8 mouse cellular contexts compared by ENCODE assay signal in the genomic region with DNA sequence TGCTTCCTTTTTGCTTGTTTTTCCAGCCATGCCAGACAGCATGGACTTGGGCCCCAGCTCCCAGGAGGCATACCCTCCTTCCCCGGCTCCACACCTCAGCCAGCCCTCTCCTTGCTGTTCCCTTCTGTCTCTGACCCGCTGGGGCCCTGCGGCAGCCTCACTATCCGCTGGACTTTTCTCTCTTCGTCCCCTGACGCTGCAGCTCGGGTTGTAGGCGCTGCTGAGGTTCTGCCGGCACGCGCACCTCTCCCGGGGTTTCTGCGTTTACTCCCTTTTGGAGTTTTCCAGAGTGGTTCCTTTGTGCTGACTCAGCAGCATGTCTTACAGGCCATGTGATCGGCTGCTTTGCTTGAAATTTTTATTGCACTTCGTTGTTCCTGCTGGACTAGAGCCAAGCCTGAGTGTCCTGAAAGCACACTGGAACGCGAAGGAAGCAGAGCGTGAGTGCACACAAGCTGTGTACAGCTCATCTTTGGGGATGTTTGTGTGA. TPM values are rescaled to one million over a fixed set of nuclear protein-coding genes. Genes with fewer than 3 reads are reported as not detected.
DNase-seq lines count a peak whose midpoint lies in the region; ATAC-seq and TF ChIP-seq lines count a peak whose summit lies in the region.

No protein-coding gene starts in this region.

- H3K9me3 ChIP-seq in MEL (replicated peaks; ENCODE audit: insufficient read depth, low read length): no peaks in the 10 kb centered on the region
- no peaks in the 10 kb centered on the region for H3K9me3 ChIP-seq in hindbrain, embryonic 11.5 days (ENCODE audit: control insufficient read depth, low read length)
- H3K9me3 ChIP-seq in lung, embryonic 15.5 days: no peaks in the 10 kb centered on the region

- no peak for TF ChIP-seq EP300 in MEL (IDR thresholded peaks at IDR 0.05; ENCODE audit: low read depth in 1 of 2, low read length in 2 of 2)

- H3K9ac ChIP-seq in MEL (ENCODE audit: control insufficient read depth, low read depth, low read length, poor library complexity, severe bottlenecking): no peak overlapping the region
- H3K9ac ChIP-seq in hindbrain, embryonic 11.5 days (ENCODE audit: low read depth, low read length): peak overlapping the region; percentile 33; the same call in 1 of the 2 replicates
- peak overlapping the region; percentile 51 for H3K9ac ChIP-seq in lung, embryonic 15.5 days

- H3K4me2 ChIP-seq in hindbrain, embryonic 11.5 days (replicated peaks; ENCODE audit: low read depth, low read length): peak overlapping the region; percentile 27
- H3K4me2 ChIP-seq in lung, embryonic 15.5 days: peak overlapping the region; percentile 67

- H3K4me1 ChIP-seq in MEL (ENCODE audit: control insufficient read depth in 1 of 2, insufficient read depth in 2 of 2, low read length in 2 of 2): no peaks in the 10 kb centered on the region
- peaks cover 5% of the 10 kb centered on the region; the same call in 1 of the 2 replicates for H3K4me1 ChIP-seq in hindbrain, embryonic 11.5 days (replicated peaks; ENCODE audit: control insufficient read depth, insufficient read depth, low read length)
- H3K4me1 ChIP-seq in lung, embryonic 15.5 days: peaks cover 22% of the 10 kb centered on the region

- no peak overlapping the region for H3K4me3 ChIP-seq in MEL (ENCODE audit: control insufficient read depth in 1 of 2, insufficient read depth in 1 of 2, low read depth in 2 of 2, low read length in 2 of 2)
- H3K4me3 ChIP-seq in hindbrain, embryonic 11.5 days (ENCODE audit: low read depth, low read length): no peak overlapping the region
- peak overlapping the region; percentile 30 for H3K4me3 ChIP-seq in lung, embryonic 15.5 days

- no peak for TF ChIP-seq CTCF in MEL (IDR thresholded peaks at IDR 0.05 in 2 of 3, conservative IDR thresholded peaks at IDR 0.05 in 1 of 3; ENCODE audit: control insufficient read depth in 1 of 3, insufficient read depth in 1 of 3, low read depth in 2 of 3, low read length in 3 of 3, poor library complexity in 1 of 3, severe bottlenecking in 1 of 3)

- TF ChIP-seq RAD21 in MEL (IDR thresholded peaks at IDR 0.05; ENCODE audit: low read depth, low read length): no peak

- H3K27ac ChIP-seq in MEL (ENCODE audit: control insufficient read depth, low read depth, low read length): no peak overlapping the region
- 0 out of 2 replicates have a peak overlapping the region, but pooled peaks have one; percentile 39 for H3K27ac ChIP-seq in hindbrain, embryonic 11.5 days (ENCODE audit: low read depth, low read length)
- H3K27ac ChIP-seq in lung, embryonic 15.5 days: peak overlapping the region; percentile 85

- H3K79me2 ChIP-seq in MEL (ENCODE audit: control insufficient read depth, insufficient read depth, low read length, poor library complexity): peaks cover 9% of the 10 kb centered on the region

- WGBS in hindbrain, embryonic 11.5 days: 32% methylated on average over 18 of the region's 18 CpGs
- WGBS in lung, embryonic 15.5 days: 5% methylated on average over 18 of the region's 18 CpGs

- H3K36me3 ChIP-seq in MEL (ENCODE audit: control insufficient read depth in 1 of 2, insufficient read depth in 2 of 2, low read length in 2 of 2): no peaks in the 10 kb centered on the region
- H3K36me3 ChIP-seq in hindbrain, embryonic 11.5 days (ENCODE audit: control insufficient read depth, insufficient read depth, low read length): no peaks in the 10 kb centered on the region
- H3K36me3 ChIP-seq in lung, embryonic 15.5 days: no peaks in the 10 kb centered on the region

- no peak for DNase-seq in MEL (ENCODE audit: low read depth, low spot score)
- DNase-seq in cerebellum, adult 9-10 months: peak; percentile 62
- DNase-seq in frontal cortex, postnatal 10 days (ENCODE audit: low spot score in 2 of 2): peak; percentile 39 to 40
- peak; percentile 43 for DNase-seq in hindbrain, embryonic 11.5 days (ENCODE audit: low spot score)
- DNase-seq in layer of hippocampus, adult 9-11 months: peak; percentile 68
- peak; percentile 45 for DNase-seq in retina, embryonic 14.5 days (ENCODE audit: low spot score)
- DNase-seq in spleen, adult 12 weeks (ENCODE audit: low spot score): no peak

- no peaks in the 10 kb centered on the region for H3K27me3 ChIP-seq in MEL (ENCODE audit: control insufficient read depth in 1 of 2, insufficient read depth in 2 of 2, low read length in 2 of 2)
- H3K27me3 ChIP-seq in hindbrain, embryonic 11.5 days (ENCODE audit: control insufficient read depth, insufficient read depth, low read length): no peaks in the 10 kb centered on the region
- H3K27me3 ChIP-seq in lung, embryonic 15.5 days: no peaks in the 10 kb centered on the region

- TF ChIP-seq POLR2A in MEL (IDR thresholded peaks at IDR 0.05; ENCODE audit: control insufficient read depth in 1 of 2, insufficient read depth in 1 of 2, low read depth in 1 of 2, low read length in 2 of 2, poor library complexity in 1 of 2): no peak

- 0 out of 2 replicates have a peak, but pooled peaks have one; percentile 30 for ATAC-seq in hindbrain, embryonic 11.5 days (ENCODE audit: low FRiP score)
- ATAC-seq in lung, embryonic 15.5 days (ENCODE audit: borderline replicate concordance, extremely low read depth, low FRiP score, low TSS enrichment): peak; percentile 77

TF ChIP-seq in MEL, 35 proteins besides CTCF, POLR2A, EP300 and RAD21:
- TF ChIP-seq ZC3H11A (IDR thresholded peaks at IDR 0.05; ENCODE audit: low read depth, low read length) (no peak), POLR2AphosphoS5 (IDR thresholded peaks at IDR 0.05; ENCODE audit: borderline replicate concordance, low read depth, low read length) (no peak), ELF1 (IDR thresholded peaks at IDR 0.05; ENCODE audit: low read depth, low read length) (no peak), MXI1 (IDR thresholded peaks at IDR 0.05; ENCODE audit: low read depth, low read length) (no peak), KAT2A (conservative IDR thresholded peaks at IDR 0.05; ENCODE audit: low read depth, low read length) (no peak), MAFK (IDR thresholded peaks at IDR 0.05; ENCODE audit: borderline replicate concordance, low read depth, low read length) (peak; percentile 82), NELFE (IDR thresholded peaks at IDR 0.05; ENCODE audit: low read depth, low read length) (no peak), TCF12 (IDR thresholded peaks at IDR 0.05; ENCODE audit: low read depth, low read length) (no peak), ZMIZ1 (IDR thresholded peaks at IDR 0.05; ENCODE audit: low read depth, low read length) (no peak)

RNA-seq across cellular contexts. Expression of a gene that starts 8.3 kb away (rescaled TPM):
- total RNA-seq in MEL (2012; rRNA removed): 12.6 and 12.9 TPM in 2 replicates
- 10 to 100 TPM in 1 of 2 experiments, not detected in 1; 22.8 TPM for polyA plus RNA-seq in MEL (2012; ENCODE audit: insufficient read depth in 1 of 2, insufficient read length in 2 of 2, low read depth in 1 of 2, low replicate concordance in 2 of 2, missing spikeins in 1 of 2)
- 20.7 and 22.5 TPM in 2 replicates for polyA plus RNA-seq in hindbrain, embryonic 11.5 days (2014; fragmentation: Nextera tagmentation; extraction: Ambion mirVana)
- 28.2 and 29.5 TPM in 2 replicates for polyA plus RNA-seq in lung, embryonic 15.5 days (2015; fragmentation: Nextera tagmentation; extraction: Ambion mirVana)

Comparison
In these comparisons a context has a peak if more than half of its experiments do, and no peak if none do; other contexts are left out.
1. DNase-seq: peak in cerebellum, adult 9-10 months (single experiment), frontal cortex, postnatal 10 days (2 of 2), hindbrain, embryonic 11.5 days (single experiment), layer of hippocampus, adult 9-11 months (single experiment) and retina, embryonic 14.5 days (single experiment); none in MEL (single experiment) and spleen, adult 12 weeks (single experiment).